Mouse (Mus musculus) kidney, embryonic 14.5 days (tissue): ENCODE results near the gene Nynrin. TPM values are rescaled to one million over a fixed set of nuclear protein-coding genes. Genes with fewer than 3 reads are reported as not detected.
A peak's percentile ranks its signal among the peaks of the same experiment; 100 is the strongest.

Experiments
- ATAC-seq: fragments of 200-750 bp; cut with Nextera tagmentation; 2 replicates; pipeline ENCODE4 v1.8.0; 2017; ENCODE audit warnings: moderate number of reproducible peaks, mild to moderate bottlenecking, moderate TSS enrichment, moderate library complexity; ENCODE audit not compliant: low FRiP score, low TSS enrichment
- H3K27ac ChIP-seq: fragments of 300-500 bp; sonication (generic); 2 replicates; pipeline ENCODE4 v1.5.1; 2014; ENCODE audit warnings: low read depth, mild to moderate bottlenecking, low read length, moderate library complexity, mixed read lengths
- H3K27me3 ChIP-seq: fragments of 300-500 bp; sonication (generic); 2 replicates; pipeline ENCODE4 v1.6.1; 2014; ENCODE audit warnings: mild to moderate bottlenecking, low read length; ENCODE audit not compliant: control insufficient read depth, insufficient read depth
- H3K36me3 ChIP-seq: fragments of 300-500 bp; sonication (generic); 2 replicates; pipeline ENCODE4 v1.6.1; 2014; ENCODE audit warnings: low read length, mixed read lengths; ENCODE audit not compliant: control insufficient read depth, insufficient read depth
- H3K4me1 ChIP-seq: fragments of 300-500 bp; sonication (generic); 2 replicates; pipeline ENCODE4 v1.6.1; 2014; ENCODE audit warnings: low read length, mixed read lengths; ENCODE audit not compliant: control insufficient read depth, insufficient read depth
- H3K4me2 ChIP-seq: fragments of 300-500 bp; sonication (generic); replicated peaks from 2 replicates; pipeline ENCODE4 v1.6.1; 2014; ENCODE audit warnings: low read depth, mild to moderate bottlenecking, low read length
- H3K4me3 ChIP-seq: fragments of 300-500 bp; sonication (generic); 2 replicates; pipeline ENCODE4 v1.5.1; 2014; ENCODE audit warnings: mild to moderate bottlenecking, low read length
- H3K9ac ChIP-seq: fragments of 300-500 bp; sonication (generic); 2 replicates; pipeline ENCODE4 v1.6.1; 2014; ENCODE audit warnings: low read depth, mild to moderate bottlenecking, low read length, moderate library complexity
- H3K9me3 ChIP-seq: fragments of 300-500 bp; sonication (generic); 2 replicates; pipeline ENCODE4 v1.6.1; 2016; ENCODE audit warnings: low read length; ENCODE audit not compliant: control insufficient read depth
- WGBS: fragments of 180-500 bp; shearing (Covaris S2); extraction: QIAGEN DNeasy Blood & Tissue Kit; methylation state at CpG from one replicate; pipeline ENCODE4 v1.1.7; 2014; 5-methylcytosine and 5-hydroxymethylcytosine counted together
- polyA plus RNA-seq: library from polyadenylated mRNA; unstranded; fragments of >200 nt; fragmentation: Nextera tagmentation; extraction: Ambion mirVana; gene quantifications from 2 replicates; pipeline ENCODE4 v1.2.1, GENCODE M21; 2014

Gene Nynrin
- polyA plus RNA-seq, 1 experiment from 2014 or later = 15.6 TPM

DNA sequence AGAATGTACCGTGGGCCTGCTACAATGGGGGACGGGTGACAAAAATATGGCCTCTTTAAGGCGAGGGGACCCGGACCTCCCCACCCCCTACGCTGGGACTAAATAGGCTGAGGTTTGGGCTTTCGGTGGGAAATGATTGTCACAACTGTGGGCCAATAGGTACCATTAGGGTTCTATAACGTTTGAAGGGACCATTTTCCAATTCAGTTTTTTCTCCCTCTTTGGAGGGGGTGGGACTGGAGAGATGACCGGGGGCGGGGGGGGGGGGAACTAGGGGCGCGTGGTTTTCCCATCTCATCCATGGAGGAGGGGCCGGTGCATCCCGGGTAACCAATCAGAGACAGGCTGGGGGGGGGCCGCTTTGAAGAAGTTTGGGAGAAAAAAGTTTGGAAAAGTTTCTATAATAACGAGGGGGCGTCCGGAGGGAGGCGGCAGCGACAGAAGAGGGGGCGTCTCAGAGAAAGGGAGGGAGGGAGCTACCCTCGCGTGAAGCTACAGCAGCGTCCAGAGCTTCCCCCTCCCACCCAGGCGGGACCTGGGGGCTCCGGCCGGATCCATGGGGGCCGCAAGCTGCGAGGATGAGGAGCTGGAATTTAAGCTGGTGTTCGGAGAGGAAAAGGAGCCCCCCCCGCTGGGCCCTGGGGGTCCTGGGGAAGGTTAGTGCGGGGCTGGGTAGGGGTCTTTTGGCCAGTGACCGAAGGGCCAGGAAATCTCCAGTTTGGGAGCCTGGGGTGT, 29.2 kb upstream of the Nynrin start:
- Histone ChIP-seq H3K36me3 (peaks cover 10% of the 10 kb centered on the region), H3K4me3 (peak overlapping the region; percentile 83), H3K4me1 (peaks cover 31% of the 10 kb centered on the region), H3K27me3 (no peaks in the 10 kb centered on the region), H3K9me3 (no peaks in the 10 kb centered on the region), H3K4me2 (peak overlapping the region; percentile 81), H3K9ac (peak overlapping the region; percentile 80), H3K27ac (peak overlapping the region; percentile 97)
- under 1% methylated on average over 29 of the region's 32 CpGs for WGBS
- ATAC-seq = peak; percentile 8

DNA sequence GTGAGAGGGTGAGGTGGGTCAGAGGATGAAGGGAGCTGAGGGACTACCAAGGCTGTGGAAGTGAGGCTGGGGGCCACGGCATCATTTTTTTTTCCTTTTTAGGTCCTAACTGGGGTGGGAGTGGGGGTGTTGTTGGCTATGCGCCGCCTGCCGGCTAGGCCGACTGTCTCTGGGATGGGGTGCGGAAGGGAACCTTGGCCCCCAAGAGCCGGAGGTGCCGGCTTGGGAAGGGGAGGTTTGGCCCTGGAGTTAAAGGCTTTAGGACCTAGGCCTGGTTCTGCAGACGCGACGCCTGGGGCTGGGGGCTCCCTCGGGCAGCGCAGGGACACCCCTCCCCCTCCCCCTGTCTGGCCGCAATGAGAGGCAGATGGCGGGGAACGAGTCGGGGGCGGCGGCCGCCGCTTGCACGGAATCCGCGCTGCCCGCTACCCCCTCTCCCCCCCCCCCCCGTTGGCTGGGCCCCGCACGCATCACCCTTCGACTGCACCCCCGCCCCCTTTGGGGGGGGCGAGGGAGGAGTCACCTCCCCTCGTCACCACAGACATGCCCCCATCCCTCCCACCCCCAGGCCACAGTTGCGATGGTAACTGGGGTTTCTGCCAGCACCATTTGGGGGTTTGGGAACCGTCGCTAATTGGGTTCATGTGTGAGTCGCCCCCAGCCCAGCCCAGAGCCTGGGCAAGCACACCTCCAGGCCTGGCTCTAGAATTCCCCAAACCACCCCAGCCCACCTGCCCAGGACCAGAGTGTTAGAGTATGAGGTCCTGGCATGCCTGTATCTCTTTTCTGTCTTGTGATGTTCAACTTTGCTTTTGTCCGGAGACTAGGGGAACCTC, 28.4 kb upstream of the Nynrin start:
- Histone ChIP-seq H3K9ac (peak overlapping the region; percentile 80), H3K4me3 (peak overlapping the region; percentile 83), H3K4me2 (peak overlapping the region; percentile 81), H3K36me3 (peaks cover 17% of the 10 kb centered on the region), H3K27me3 (no peaks in the 10 kb centered on the region), H3K27ac (peak overlapping the region; percentile 97), H3K9me3 (no peaks in the 10 kb centered on the region), H3K4me1 (peaks cover 31% of the 10 kb centered on the region)
- WGBS = under 1% methylated on average over 26 of the region's 37 CpGs
- no peak; the same call in 1 of the 2 replicates for ATAC-seq

- Histone ChIP-seq H3K27me3 (no peaks in the 10 kb centered on the region), H3K4me3 (peak overlapping the region; percentile 83), H3K9ac (peak overlapping the region; percentile 80), H3K4me1 (peaks cover 31% of the 10 kb centered on the region), H3K36me3 (peaks cover 24% of the 10 kb centered on the region), H3K27ac (peak overlapping the region; percentile 97; the same call in 1 of the 2 replicates), H3K9me3 (no peaks in the 10 kb centered on the region), H3K4me2 (peak overlapping the region; percentile 81)
- WGBS = 3% methylated on average over 15 of the region's 15 CpGs
- no peak for ATAC-seq
These were observed 27.7 kb upstream of the Nynrin start for GRCm38 (mm10) chr14:55826142-55826541.

GRCm38 (mm10) chr14:55826551-55827340, 27.1 kb upstream of the Nynrin start:
- Histone ChIP-seq H3K4me2 (peak overlapping the region; percentile 81), H3K4me3 (peak overlapping the region; percentile 83), H3K36me3 (peaks cover 29% of the 10 kb centered on the region), H3K9ac (peak overlapping the region; percentile 80), H3K27ac (0 out of 2 replicates have a peak overlapping the region, but pooled peaks have one; percentile 9), H3K4me1 (peaks cover 31% of the 10 kb centered on the region), H3K27me3 (no peaks in the 10 kb centered on the region), H3K9me3 (no peaks in the 10 kb centered on the region)
- WGBS = 13% methylated on average over 39 of the region's 41 CpGs
- ATAC-seq = no peak

GRCm38 (mm10) chr14:55828716-55829263, 25.0 kb upstream of the Nynrin start:
- H3K36me3 ChIP-seq = peaks cover 37% of the 10 kb centered on the region
- H3K4me2 ChIP-seq = no peak overlapping the region
- ATAC-seq = no peak
- 18% methylated on average over 3 of the region's 3 CpGs for WGBS
- H3K9me3 ChIP-seq = no peaks in the 10 kb centered on the region
- no peak overlapping the region for H3K4me3 ChIP-seq
- H3K4me1 ChIP-seq = peaks cover 27% of the 10 kb centered on the region
- no peaks in the 10 kb centered on the region for H3K27me3 ChIP-seq
- H3K27ac ChIP-seq = peak overlapping the region; percentile 47; the same call in 1 of the 2 replicates
- no peak overlapping the region for H3K9ac ChIP-seq

- Histone ChIP-seq H3K4me1 (peaks cover 31% of the 10 kb centered on the region), H3K4me3 (no peak overlapping the region), H3K36me3 (peaks cover 37% of the 10 kb centered on the region), H3K9ac (no peak overlapping the region), H3K27ac (no peak overlapping the region), H3K27me3 (no peaks in the 10 kb centered on the region), H3K9me3 (no peaks in the 10 kb centered on the region), H3K4me2 (no peak overlapping the region)
- WGBS = 90% methylated on average over 16 of the region's 16 CpGs
- ATAC-seq = no peak
These were observed 24.0 kb upstream of the Nynrin start for GRCm38 (mm10) chr14:55829854-55830253.

GRCm38 (mm10) chr14:55830331-55830730, 23.5 kb upstream of the Nynrin start:
- WGBS = 80% methylated on average over 4 of the region's 4 CpGs
- Histone ChIP-seq H3K4me2 (no peak overlapping the region), H3K27ac (no peak overlapping the region), H3K9me3 (no peaks in the 10 kb centered on the region), H3K27me3 (no peaks in the 10 kb centered on the region), H3K4me3 (no peak overlapping the region), H3K9ac (no peak overlapping the region), H3K36me3 (peaks cover 37% of the 10 kb centered on the region), H3K4me1 (peaks cover 32% of the 10 kb centered on the region)
- no peak for ATAC-seq

DNA sequence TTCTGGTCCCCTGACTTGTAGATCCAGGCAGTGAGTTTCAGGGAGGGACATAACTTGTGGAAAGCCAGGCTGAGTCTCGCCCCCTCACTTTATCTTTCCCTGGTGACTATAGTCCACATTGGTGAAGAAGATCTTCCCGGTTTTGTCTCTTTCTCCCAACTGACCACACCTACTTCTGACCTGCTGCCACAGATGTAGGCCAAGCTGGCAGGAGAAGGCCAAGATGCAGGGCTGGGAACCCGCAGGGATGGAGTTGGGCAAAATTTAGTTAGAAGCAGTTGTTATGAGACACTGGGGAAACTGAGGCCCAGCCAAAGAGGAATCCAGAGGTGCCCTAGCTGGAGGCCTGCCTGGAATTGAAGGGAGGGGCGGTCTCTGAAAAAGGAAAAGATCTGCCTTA, 20.7 kb upstream of the Nynrin start:
- H3K4me3 ChIP-seq = no peak overlapping the region
- peaks cover 37% of the 10 kb centered on the region for H3K36me3 ChIP-seq
- no peaks in the 10 kb centered on the region for H3K27me3 ChIP-seq
- H3K9ac ChIP-seq = no peak overlapping the region
- no peak for ATAC-seq
- H3K4me2 ChIP-seq = no peak overlapping the region
- no peaks in the 10 kb centered on the region for H3K9me3 ChIP-seq
- no peak overlapping the region for H3K27ac ChIP-seq
- peaks cover 18% of the 10 kb centered on the region; the same call in 1 of the 2 replicates for H3K4me1 ChIP-seq
- 85% methylated on average over 4 of the region's 4 CpGs for WGBS
